31 mouse cellular contexts compared by ENCODE assay signal in the genomic region with DNA sequence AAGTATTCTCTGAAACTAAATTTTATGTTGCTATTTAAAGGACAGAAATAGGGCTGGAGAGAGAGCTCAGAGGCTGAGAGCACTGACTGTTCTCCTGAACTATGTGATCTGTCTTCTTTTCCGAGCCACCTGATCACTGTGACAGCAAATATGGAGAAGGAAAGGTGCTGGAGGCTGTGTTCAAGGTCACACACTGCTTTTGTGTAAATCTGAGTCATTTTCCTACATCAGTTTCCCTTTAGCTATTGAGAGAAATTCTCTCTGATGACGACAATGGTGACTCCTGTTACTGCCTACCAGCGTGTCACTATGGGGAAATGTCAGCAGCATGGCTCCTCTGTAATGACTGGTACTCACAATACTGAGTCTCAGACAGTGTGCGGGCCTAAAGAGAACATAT. TPM values are rescaled to one million over a fixed set of nuclear protein-coding genes. Genes with fewer than 3 reads are reported as not detected.
DNase-seq lines count a peak whose midpoint lies in the region; ATAC-seq and TF ChIP-seq lines count a peak whose summit lies in the region.
"Had no signal": no experiment of that assay in that cellular context is flagged by ENCODE, and none has a peak within 500 bp of the region (broad histone marks: within the 10 kb centered on the region; RNA-seq: fewer than 3 reads in every experiment).

No protein-coding gene starts in this region.

- no peaks in the 10 kb centered on the region for H3K27me3 ChIP-seq in heart, embryonic 10.5 days (ENCODE audit: insufficient read depth, poor library complexity, severe bottlenecking)
- no peaks in the 10 kb centered on the region for H3K27me3 ChIP-seq in heart, adult 2 months (ENCODE audit: control insufficient read depth, insufficient read depth, low read length)
- no peaks in the 10 kb centered on the region for H3K27me3 ChIP-seq in heart, embryonic 13.5 days (replicated peaks)
- H3K27me3 ChIP-seq: CH12.LX; embryonic facial prominence, embryonic 13.5 days; forebrain, embryonic 12.5 days; forebrain, embryonic 15.5 days; hindbrain, embryonic 13.5 days; intestine, embryonic 15.5 days; Patski had no signal

- peaks cover 19% of the 10 kb centered on the region for H3K36me3 ChIP-seq in heart, embryonic 10.5 days
- no peaks in the 10 kb centered on the region for H3K36me3 ChIP-seq in heart, adult 2 months (ENCODE audit: control insufficient read depth, insufficient read depth, low read length)
- H3K36me3 ChIP-seq in heart, embryonic 13.5 days: peaks cover 31% of the 10 kb centered on the region
- H3K36me3 ChIP-seq: intestine, embryonic 15.5 days had no signal

- no peak for ATAC-seq in heart, embryonic 13.5 days (ENCODE audit: extremely low read depth, insufficient number of reproducible peaks, low FRiP score, low TSS enrichment)
- ATAC-seq: forebrain, embryonic 15.5 days; hindbrain, embryonic 16.5 days; intestine, embryonic 15.5 days; Patski had no signal

- H3K79me2 ChIP-seq in heart, adult 2 months (replicated peaks; ENCODE audit: control insufficient read depth, insufficient read depth, low read length): no peaks in the 10 kb centered on the region

- H3K9ac ChIP-seq in heart, adult 2 months (ENCODE audit: low read depth, low read length): no peak overlapping the region
- H3K9ac ChIP-seq in heart, embryonic 13.5 days: no peak overlapping the region
- H3K9ac ChIP-seq: embryonic facial prominence, embryonic 13.5 days; forebrain, embryonic 12.5 days; forebrain, embryonic 15.5 days; hindbrain, embryonic 13.5 days; intestine, embryonic 15.5 days had no signal

- H3K27ac ChIP-seq in heart, embryonic 10.5 days: peak overlapping the region; percentile 32; the same call in 1 of the 2 replicates
- no peak overlapping the region for H3K27ac ChIP-seq in heart, adult 2 months
- peak overlapping the region; percentile 53 for H3K27ac ChIP-seq in heart, embryonic 13.5 days (replicated peaks)
- H3K27ac ChIP-seq: embryonic facial prominence, embryonic 10.5 days; embryonic facial prominence, embryonic 13.5 days; forebrain, embryonic 12.5 days; forebrain, embryonic 15.5 days; hindbrain, embryonic 10.5 days; hindbrain, embryonic 13.5 days; intestine, embryonic 15.5 days had no signal

- intact Hi-C loops in heart, adult 2 months (cut with DNase I): no loop called here
- intact Hi-C loops in heart, postnatal 25 days (cut with DNase I): no loop called here

- peak; percentile 58 to 62 for DNase-seq in adrenal gland, adult (ENCODE audit: inconsistent age in 2 of 2, low spot score in 1 of 2)
- no peak for DNase-seq in adrenal gland, postnatal 14 days
- no peak for DNase-seq in heart, embryonic 10.5 days (ENCODE audit: low spot score)
- DNase-seq in heart, adult 2 months: no peak
- no peak for DNase-seq in heart, postnatal 25 days (ENCODE audit: low spot score)
- DNase-seq in 416B (ENCODE audit: low read depth): peak; percentile 42
- DNase-seq in embryo, embryonic 10 days (ENCODE audit: low spot score): no peak
- DNase-seq: adrenal gland, adult 8-10 months; B cell, adult 2 months; cerebellum, adult 11 months; cerebellum, adult 2 months; cerebellum, adult 9-11 months; cerebellum, postnatal 25 days; embryo, embryonic 11 days; gastrocnemius, postnatal 25 days; heart, postnatal 36 days; kidney, adult 11 months; kidney, adult 8-10 months had no signal

- 74% methylated on average over 4 of the region's 4 CpGs for WGBS in heart, embryonic 10.5 days
- WGBS in heart, adult 2 months: 85% methylated on average over 4 of the region's 4 CpGs
- 65% methylated on average over 4 of the region's 4 CpGs for WGBS in heart, embryonic 13.5 days

- 0 out of 2 replicates have a peak, but pooled peaks cover 2% of the 10 kb centered on the region for H3K4me1 ChIP-seq in heart, embryonic 10.5 days
- H3K4me1 ChIP-seq in heart, adult 2 months (ENCODE audit: control insufficient read depth, insufficient read depth, low read length): no peaks in the 10 kb centered on the region
- H3K4me1 ChIP-seq in heart, embryonic 13.5 days: peaks cover 3% of the 10 kb centered on the region; the same call in 1 of the 2 replicates
- H3K4me1 ChIP-seq: embryonic facial prominence, embryonic 10.5 days; embryonic facial prominence, embryonic 13.5 days; forebrain, embryonic 12.5 days; forebrain, embryonic 15.5 days; hindbrain, embryonic 10.5 days; hindbrain, embryonic 13.5 days; intestine, embryonic 15.5 days had no signal

- no peak for TF ChIP-seq POLR2A in heart, adult 2 months (IDR thresholded peaks at IDR 0.05; ENCODE audit: insufficient read depth, low read depth, low read length)

- no peak overlapping the region for H3K4me3 ChIP-seq in heart, embryonic 10.5 days
- no peak overlapping the region for H3K4me3 ChIP-seq in heart, adult 2 months
- no peak overlapping the region for H3K4me3 ChIP-seq in heart, embryonic 13.5 days
- H3K4me3 ChIP-seq: embryonic facial prominence, embryonic 10.5 days; embryonic facial prominence, embryonic 13.5 days; erythroblast, embryonic 14.5 days; forebrain, embryonic 12.5 days; forebrain, embryonic 15.5 days; hindbrain, embryonic 10.5 days; hindbrain, embryonic 13.5 days; intestine, embryonic 15.5 days had no signal

- TF ChIP-seq CTCF in heart, adult 2 months (IDR thresholded peaks at IDR 0.05): no peak

- H3K9me3 ChIP-seq in heart, embryonic 10.5 days: no peaks in the 10 kb centered on the region
- no peaks in the 10 kb centered on the region for H3K9me3 ChIP-seq in heart, embryonic 13.5 days
- H3K9me3 ChIP-seq: embryonic facial prominence, embryonic 10.5 days; embryonic facial prominence, embryonic 13.5 days; forebrain, embryonic 12.5 days; forebrain, embryonic 15.5 days; G1E; hindbrain, embryonic 10.5 days; hindbrain, embryonic 13.5 days; intestine, embryonic 15.5 days had no signal

- no peak overlapping the region for H3K4me2 ChIP-seq in heart, embryonic 13.5 days
- H3K4me2 ChIP-seq: embryonic facial prominence, embryonic 13.5 days; forebrain, embryonic 12.5 days; forebrain, embryonic 15.5 days; hindbrain, embryonic 13.5 days; intestine, embryonic 15.5 days had no signal

- no peak for TF ChIP-seq EP300 in heart, adult 2 months (IDR thresholded peaks at IDR 0.05; ENCODE audit: insufficient read depth, low read depth, low read length)

RNA-seq across cellular contexts. Expression of gene Gkap1, which starts 13.8 kb away (rescaled TPM):
- 41.8 and 42.0 TPM in 2 replicates for total RNA-seq in adrenal gland, postnatal 14 days (2021)
- polyA plus RNA-seq in heart, embryonic 10.5 days (2016; fragmentation: Nextera tagmentation; extraction: Ambion mirVana): 17.2 and 18.0 TPM in 2 replicates
- total RNA-seq in heart, adult 2 months (2021): 10 to 100 TPM; 21.8 to 28.3 TPM
- 4.7 and 7.1 TPM in 2 replicates for polyA plus RNA-seq in heart, adult 2 months (2012; rRNA removed)
- 15.6 and 16.0 TPM in 2 replicates for polyA plus RNA-seq in heart, embryonic 13.5 days (2015; fragmentation: Nextera tagmentation; extraction: Ambion mirVana)
- 10 to 100 TPM; 20.7 to 21.9 TPM for total RNA-seq in heart, postnatal 25 days (2021)

RNA-seq across cellular contexts. Expression of gene Ubqln1, which starts 46.2 kb away (rescaled TPM):
- total RNA-seq in adrenal gland, postnatal 14 days (2021): 103 and 113 TPM in 2 replicates
- 100 and 119 TPM in 2 replicates for polyA plus RNA-seq in heart, embryonic 10.5 days (2016; fragmentation: Nextera tagmentation; extraction: Ambion mirVana)
- 10 to 100 TPM; 48.8 to 49.2 TPM for total RNA-seq in heart, adult 2 months (2021)
- polyA plus RNA-seq in heart, adult 2 months (2012; rRNA removed): 49.4 and 67.0 TPM in 2 replicates
- 70.3 and 71.3 TPM in 2 replicates for polyA plus RNA-seq in heart, embryonic 13.5 days (2015; fragmentation: Nextera tagmentation; extraction: Ambion mirVana)
- total RNA-seq in heart, postnatal 25 days (2021): 10 to 100 TPM; 48.2 to 50.2 TPM

Comparison
In these comparisons a context has a peak if more than half of its experiments do, and no peak if none do; other contexts are left out.
1. DNase-seq: peak in adrenal gland, adult (2 of 2) and 416B (single experiment); none in adrenal gland, postnatal 14 days (single experiment), heart, embryonic 10.5 days (single experiment), heart, adult 2 months (0 of 2), heart, postnatal 25 days (single experiment) and embryo, embryonic 10 days (single experiment).